17 mouse cellular contexts compared by ENCODE assay signal in genomic region chr6:82066515-82067081, GRCm38 (mm10). TPM values are rescaled to one million over a fixed set of nuclear protein-coding genes. Genes with fewer than 3 reads are reported as not detected.
DNase-seq lines count a peak whose midpoint lies in the region; ATAC-seq and TF ChIP-seq lines count a peak whose summit lies in the region.
"Had no signal": no experiment of that assay in that cellular context is flagged by ENCODE, and none has a peak within 500 bp of the region (broad histone marks: within the 10 kb centered on the region; RNA-seq: fewer than 3 reads in every experiment).

No protein-coding gene starts in this region.

- ATAC-seq in liver, embryonic 12.5 days: 0 out of 2 replicates have a peak, but pooled peaks have one; percentile 18
- peak; percentile 71 for ATAC-seq in heart, embryonic 12.5 days (ENCODE audit: insufficient number of reproducible peaks, low FRiP score)
- ATAC-seq: intestine, postnatal 0 days; Patski had no signal

- TF ChIP-seq CTCF in gastrocnemius, adult 2 months (IDR thresholded peaks at IDR 0.05): no peak

- H3K27me3 ChIP-seq in liver, embryonic 12.5 days (replicated peaks): no peaks in the 10 kb centered on the region
- no peaks in the 10 kb centered on the region for H3K27me3 ChIP-seq in heart, embryonic 12.5 days (replicated peaks)
- H3K27me3 ChIP-seq: embryonic facial prominence, embryonic 13.5 days; hindbrain, embryonic 15.5 days; limb, embryonic 15.5 days; neural tube, embryonic 13.5 days; Patski had no signal

- 63% methylated on average over 8 of the region's 8 CpGs for WGBS in liver, embryonic 12.5 days (ENCODE audit: insufficient replicate concordance)
- WGBS in heart, embryonic 12.5 days: 63% methylated on average over 8 of the region's 8 CpGs

- no peak overlapping the region for H3K4me3 ChIP-seq in gastrocnemius, adult 2 months
- no peak overlapping the region for H3K4me3 ChIP-seq in liver, embryonic 12.5 days
- H3K4me3 ChIP-seq in heart, embryonic 12.5 days: no peak overlapping the region
- H3K4me3 ChIP-seq: embryonic facial prominence, embryonic 13.5 days; hindbrain, embryonic 15.5 days; limb, embryonic 15.5 days; megakaryocyte, embryonic 14.5 days; neural tube, embryonic 13.5 days had no signal

- no peak for DNase-seq in gastrocnemius, adult 2 months
- no peak for DNase-seq in gastrocnemius, postnatal 14 days
- no peak for DNase-seq in liver
- peak; percentile 53 for DNase-seq in heart, postnatal 4 days
- no peak for DNase-seq in cerebellum, adult 9-11 months
- no peak for DNase-seq in layer of hippocampus, adult 11-12 months (ENCODE audit: low spot score)
- DNase-seq: cerebellum, adult 11-12 months had no signal

- H3K4me2 ChIP-seq in liver, embryonic 12.5 days: no peak overlapping the region
- H3K4me2 ChIP-seq in heart, embryonic 12.5 days: no peak overlapping the region
- H3K4me2 ChIP-seq: embryonic facial prominence, embryonic 13.5 days; hindbrain, embryonic 15.5 days; limb, embryonic 15.5 days; neural tube, embryonic 13.5 days had no signal

- peak overlapping the region; percentile 24; the same call in 1 of the 2 replicates for H3K27ac ChIP-seq in gastrocnemius, adult 2 months
- H3K27ac ChIP-seq in liver, embryonic 12.5 days: no peak overlapping the region
- no peak overlapping the region for H3K27ac ChIP-seq in heart, embryonic 12.5 days (ENCODE audit: poor library complexity, severe bottlenecking)
- H3K27ac ChIP-seq: embryonic facial prominence, embryonic 13.5 days; hindbrain, embryonic 15.5 days; limb, embryonic 15.5 days; neural tube, embryonic 13.5 days had no signal

- no peaks in the 10 kb centered on the region for H3K4me1 ChIP-seq in liver, embryonic 12.5 days
- no peaks in the 10 kb centered on the region for H3K4me1 ChIP-seq in heart, embryonic 12.5 days (replicated peaks)
- H3K4me1 ChIP-seq: hindbrain, embryonic 15.5 days; neural tube, embryonic 13.5 days had no signal

- intact Hi-C loops in gastrocnemius, adult 2 months (cut with DNase I): no loop called here
- intact Hi-C loops in gastrocnemius, postnatal 14 days (cut with DNase I; ENCODE audit: low total_unique reads): no loop called here

- H3K9me3 ChIP-seq in liver, embryonic 12.5 days (replicated peaks): no peaks in the 10 kb centered on the region
- H3K9me3 ChIP-seq in heart, embryonic 12.5 days (replicated peaks): no peaks in the 10 kb centered on the region; the same call in none of the 2 replicates
- H3K9me3 ChIP-seq: hindbrain, embryonic 15.5 days; limb, embryonic 15.5 days; neural tube, embryonic 13.5 days had no signal

- no peaks in the 10 kb centered on the region for H3K36me3 ChIP-seq in liver, embryonic 12.5 days
- no peaks in the 10 kb centered on the region for H3K36me3 ChIP-seq in heart, embryonic 12.5 days
- H3K36me3 ChIP-seq: hindbrain, embryonic 15.5 days; neural tube, embryonic 13.5 days had no signal

- H3K9ac ChIP-seq in liver, embryonic 12.5 days: no peak overlapping the region
- H3K9ac ChIP-seq in heart, embryonic 12.5 days: no peak overlapping the region
- H3K9ac ChIP-seq: embryonic facial prominence, embryonic 13.5 days; hindbrain, embryonic 15.5 days; limb, embryonic 15.5 days; neural tube, embryonic 13.5 days had no signal

RNA-seq across cellular contexts. Expression of gene Eva1a, which starts 25.8 kb away (rescaled TPM):
- total RNA-seq in gastrocnemius, adult 2 months (2021): under 1 TPM; 0.71 to 0.95 TPM
- 1 to 10 TPM; 1.0 to 1.3 TPM for total RNA-seq in gastrocnemius, postnatal 14 days (2021)
- polyA plus RNA-seq in liver, embryonic 12.5 days (2016; fragmentation: Nextera tagmentation; extraction: Ambion mirVana): 3.5 and 3.8 TPM in 2 replicates
- polyA plus RNA-seq in heart, embryonic 12.5 days (2016; fragmentation: Nextera tagmentation; extraction: Ambion mirVana): 4.2 and 5.4 TPM in 2 replicates
- 1 to 10 TPM; 7.1 to 8.8 TPM for total RNA-seq in heart, postnatal 4 days (2021)
- total RNA-seq: monocyte, adult 5-6 weeks had no signal
